Mouse (Mus musculus): Measurements from ENCODE around the gene Casc4.

GRCm38 (mm10) chr2:121824653-121825052 is 42.1 kb upstream of the Casc4 start:
- TF ChIP-seq POLR2A (IDR thresholded peaks at IDR 0.05; ENCODE audit: low read depth, low read length) (no peak), CTCF (IDR thresholded peaks at IDR 0.05; ENCODE audit: extremely low read depth, insufficient read length, insufficient replicate concordance, low read depth, low read length) (no peak)
